22 mouse cellular contexts compared by ENCODE assay signal in the genomic region with DNA sequence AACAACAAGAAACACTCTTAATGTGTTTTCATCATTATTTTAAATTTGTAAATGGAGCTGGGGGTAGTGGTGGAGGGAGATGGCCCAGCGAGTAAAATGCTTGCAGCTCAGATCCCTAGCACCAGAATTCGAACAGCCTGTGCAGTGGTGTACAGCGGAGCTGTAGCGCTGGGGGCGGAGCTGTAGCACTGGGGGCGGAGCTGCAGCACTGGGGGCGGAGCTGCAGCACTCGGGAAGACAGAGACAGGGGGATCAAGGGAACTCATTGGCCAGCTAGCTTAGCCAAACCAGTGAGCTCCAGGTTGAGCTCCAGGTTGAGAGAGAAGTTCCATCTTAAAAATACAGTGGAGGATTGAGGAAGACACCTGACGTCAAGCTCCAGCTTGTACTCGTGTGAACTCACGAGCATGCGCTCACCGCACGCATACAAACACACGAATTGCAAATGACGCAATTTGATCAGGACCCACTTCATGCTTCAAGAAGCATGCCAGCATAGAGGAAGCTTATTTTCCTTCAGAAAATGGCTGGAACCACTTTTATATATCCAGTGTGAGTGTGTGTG. TPM values are rescaled to one million over a fixed set of nuclear protein-coding genes. Genes with fewer than 3 reads are reported as not detected.
A peak's percentile ranks its signal among the peaks of the same experiment; 100 is the strongest.
DNase-seq lines count a peak whose midpoint lies in the region; ATAC-seq and TF ChIP-seq lines count a peak whose summit lies in the region.
"Had no signal": no experiment of that assay in that cellular context is flagged by ENCODE, and none has a peak within 500 bp of the region (broad histone marks: within the 10 kb centered on the region; RNA-seq: fewer than 3 reads in every experiment).

No protein-coding gene starts in this region.

- peak; percentile 38 for DNase-seq in embryo, embryonic 11 days
- no peak for DNase-seq in embryo, embryonic 10.5 days (ENCODE audit: low spot score)
- no peak for DNase-seq in spleen, adult 2 months (ENCODE audit: low read depth in 1 of 2, low spot score in 2 of 2)
- no peak for DNase-seq in spleen, postnatal 4 days (ENCODE audit: low spot score in 2 of 2)
- no peak for DNase-seq in Muller cell, postnatal 12 days (ENCODE audit: inconsistent ontology term)
- no peak for DNase-seq in cerebellum, postnatal 14 days
- DNase-seq: adrenal gland, adult 2 months; cerebellum, postnatal 10 days; heart, adult 18-20 months; heart, postnatal 4 days; kidney, adult 8-10 months; kidney, postnatal 25 days; layer of hippocampus, adult 9-11 months; lung, embryonic 14.5 days; thymus, postnatal 25 days had no signal

- H3K4me1 ChIP-seq in spleen, adult 2 months (ENCODE audit: control insufficient read depth, insufficient read depth, insufficient read length), result peaks cover 22% of the 10 kb centered on the region; the same call in 1 of the 2 replicates
- H3K4me1 ChIP-seq in intestine, embryonic 16.5 days (ENCODE audit: control insufficient read depth, insufficient read depth, low read length), result peaks cover 15% of the 10 kb centered on the region
- H3K4me1 ChIP-seq in hindbrain, embryonic 12.5 days, result peaks cover 4% of the 10 kb centered on the region
- H3K4me1 ChIP-seq: embryonic facial prominence, embryonic 12.5 days had no signal

- ATAC-seq in intestine, embryonic 16.5 days, result peak; percentile 24; the same call in 1 of the 2 replicates
- ATAC-seq in hindbrain, embryonic 12.5 days (ENCODE audit: low FRiP score), result no peak
- ATAC-seq: hindbrain, postnatal 0 days had no signal

- no peak overlapping the region for H3K4me3 ChIP-seq in spleen, adult 2 months (ENCODE audit: extremely low read depth, insufficient read depth, insufficient read length)
- H3K4me3 ChIP-seq in intestine, embryonic 16.5 days (ENCODE audit: low read length), result no peak overlapping the region
- no peak overlapping the region for H3K4me3 ChIP-seq in hindbrain, embryonic 12.5 days
- H3K4me3 ChIP-seq: embryonic facial prominence, embryonic 12.5 days; limb, embryonic 13.5 days; megakaryocyte, embryonic 14.5 days had no signal

- 0 out of 2 replicates have a peak overlapping the region, but pooled peaks have one; percentile 2 for H3K27ac ChIP-seq in spleen, adult 2 months (ENCODE audit: insufficient read depth, low read length)
- H3K27ac ChIP-seq in intestine, embryonic 16.5 days (ENCODE audit: low read length), result peak overlapping the region; percentile 78; the same call in 1 of the 2 replicates
- H3K27ac ChIP-seq in hindbrain, embryonic 12.5 days, result no peak overlapping the region
- H3K27ac ChIP-seq: embryonic facial prominence, embryonic 12.5 days; hindbrain, postnatal 0 days; limb, embryonic 13.5 days; stomach, postnatal 0 days had no signal

- H3K36me3 ChIP-seq in spleen, adult 2 months (ENCODE audit: control insufficient read depth, insufficient read depth, low read length), result no peaks in the 10 kb centered on the region
- H3K36me3 ChIP-seq in intestine, embryonic 16.5 days (ENCODE audit: control insufficient read depth, insufficient read depth, low read length), result no peaks in the 10 kb centered on the region
- H3K36me3 ChIP-seq in hindbrain, embryonic 12.5 days, result no peaks in the 10 kb centered on the region
- H3K36me3 ChIP-seq: embryonic facial prominence, embryonic 12.5 days; limb, embryonic 13.5 days had no signal

- H3K9me3 ChIP-seq in intestine, embryonic 16.5 days (ENCODE audit: control insufficient read depth, low read length), result no peaks in the 10 kb centered on the region
- no peaks in the 10 kb centered on the region for H3K9me3 ChIP-seq in hindbrain, embryonic 12.5 days (replicated peaks)
- H3K9me3 ChIP-seq: embryonic facial prominence, embryonic 12.5 days; limb, embryonic 13.5 days; megakaryocyte, embryonic 14.5 days had no signal

- WGBS in spleen, adult 2 months, result 81% methylated on average over 16 of the region's 16 CpGs
- WGBS in intestine, embryonic 16.5 days, result 63% methylated on average over 16 of the region's 16 CpGs
- 59% methylated on average over 16 of the region's 16 CpGs for WGBS in hindbrain, embryonic 12.5 days

- no peak for TF ChIP-seq POLR2A in spleen, adult 2 months (IDR thresholded peaks at IDR 0.05; ENCODE audit: low read depth, low read length)

- H3K4me2 ChIP-seq in intestine, embryonic 16.5 days (ENCODE audit: low read depth, low read length), result no peak overlapping the region
- H3K4me2 ChIP-seq in hindbrain, embryonic 12.5 days (replicated peaks), result no peak overlapping the region
- H3K4me2 ChIP-seq: embryonic facial prominence, embryonic 12.5 days; limb, embryonic 13.5 days; lung, embryonic 14.5 days had no signal

- H3K27me3 ChIP-seq in spleen, adult 2 months (ENCODE audit: control insufficient read depth, insufficient read depth, low read length), result no peaks in the 10 kb centered on the region
- no peaks in the 10 kb centered on the region for H3K27me3 ChIP-seq in intestine, embryonic 16.5 days (replicated peaks; ENCODE audit: control insufficient read depth, insufficient read depth, low read length)
- no peaks in the 10 kb centered on the region for H3K27me3 ChIP-seq in hindbrain, embryonic 12.5 days
- H3K27me3 ChIP-seq: embryonic facial prominence, embryonic 12.5 days; limb, embryonic 13.5 days had no signal

- no peak overlapping the region for H3K9ac ChIP-seq in intestine, embryonic 16.5 days (ENCODE audit: low read depth, low read length)
- no peak overlapping the region for H3K9ac ChIP-seq in hindbrain, embryonic 12.5 days
- H3K9ac ChIP-seq: embryonic facial prominence, embryonic 12.5 days; limb, embryonic 13.5 days; lung, embryonic 14.5 days had no signal

- no peak for TF ChIP-seq CTCF in spleen, adult 2 months (IDR thresholded peaks at IDR 0.05; ENCODE audit: extremely low read depth, insufficient read depth, insufficient read length, insufficient replicate concordance)

RNA-seq across cellular contexts. Expression of a gene that starts 20.1 kb away (rescaled TPM):
- 1,338 and 1,442 TPM in 2 replicates for polyA plus RNA-seq in spleen, adult 2 months (2012; rRNA removed)
- 178 and 187 TPM in 2 replicates for polyA plus RNA-seq in intestine, embryonic 16.5 days (2015; fragmentation: Nextera tagmentation; extraction: Ambion mirVana)
- 102 and 104 TPM in 2 replicates for polyA plus RNA-seq in hindbrain, embryonic 12.5 days (2016; fragmentation: Nextera tagmentation; extraction: Ambion mirVana)

RNA-seq across cellular contexts. Expression of a gene that starts 38.3 kb away (rescaled TPM):
- polyA plus RNA-seq in spleen, adult 2 months (2012; rRNA removed), result 89.3 and 105 TPM in 2 replicates
- polyA plus RNA-seq in intestine, embryonic 16.5 days (2015; fragmentation: Nextera tagmentation; extraction: Ambion mirVana), result 1.3 and 1.4 TPM in 2 replicates
- 3.2 and 3.7 TPM in 2 replicates for polyA plus RNA-seq in hindbrain, embryonic 12.5 days (2016; fragmentation: Nextera tagmentation; extraction: Ambion mirVana)

Comparison
In these comparisons a context has a peak if more than half of its experiments do, and no peak if none do; other contexts are left out.
1. RNA of a gene that starts 38.3 kb away (polyA plus RNA-seq): 89.3 to 105 TPM in spleen, adult 2 months; 3.2 to 3.7 TPM in hindbrain, embryonic 12.5 days and 1.3 to 1.4 TPM in intestine, embryonic 16.5 days; every median in the first group is over 10 times any median in the second.